Mouse (Mus musculus): Measurements from ENCODE around the gene Fbxo22.
"Not testable (repeated sequence)": the region's sequence is repeated elsewhere in the genome, so short reads cannot be mapped to it uniquely, and the experiment has no call there.

Gene Fbxo22

GRCm38 (mm10) chr9:55236235-55237165, 27.8 kb downstream of the Fbxo22 start:
- DNase-seq (ENCODE audit: low spot score): no peak

- DNase-seq (ENCODE audit: low spot score): no peak
Observed at GRCm38 (mm10) chr9:55240852-55241251, 32.1 kb downstream of the Fbxo22 start.

GRCm38 (mm10) chr9:55241863-55242685, 33.3 kb downstream of the Fbxo22 start:
- no peak for DNase-seq (ENCODE audit: low spot score)

- DNase-seq (ENCODE audit: low spot score): no peak
Observed at GRCm38 (mm10) chr9:55243280-55243679, 34.6 kb downstream of the Fbxo22 start.

- DNase-seq (ENCODE audit: low spot score): no peak
Observed at GRCm38 (mm10) chr9:55244079-55244478, 35.4 kb downstream of the Fbxo22 start.

GRCm38 (mm10) chr9:55245057-55245750, 36.5 kb downstream of the Fbxo22 start:
- DNase-seq (ENCODE audit: low spot score): not testable (repeated sequence)

- no peak for DNase-seq (ENCODE audit: low spot score)
Observed at GRCm38 (mm10) chr9:55246440-55246839, 37.7 kb downstream of the Fbxo22 start.

GRCm38 (mm10) chr9:55246918-55247317, 38.2 kb downstream of the Fbxo22 start:
- no peak for DNase-seq (ENCODE audit: low spot score)

- DNase-seq (ENCODE audit: low spot score): no peak
Observed at GRCm38 (mm10) chr9:55248465-55248864, 39.7 kb downstream of the Fbxo22 start.

GRCm38 (mm10) chr9:55250595-55251247, 42.0 kb downstream of the Fbxo22 start:
- DNase-seq (ENCODE audit: low spot score): no peak

- DNase-seq (ENCODE audit: low spot score): not testable (repeated sequence)
Observed at GRCm38 (mm10) chr9:55252097-55252496, 43.4 kb downstream of the Fbxo22 start.

- no peak for DNase-seq (ENCODE audit: low spot score)
Observed at GRCm38 (mm10) chr9:55253849-55254248, 45.1 kb downstream of the Fbxo22 start.

- DNase-seq (ENCODE audit: low spot score): no peak
Observed at GRCm38 (mm10) chr9:55255056-55255455, 46.3 kb downstream of the Fbxo22 start.

GRCm38 (mm10) chr9:55255604-55256003, 46.9 kb downstream of the Fbxo22 start:
- DNase-seq (ENCODE audit: low spot score): no peak

- DNase-seq (ENCODE audit: low spot score): no peak
Observed at GRCm38 (mm10) chr9:55257105-55257504, 48.4 kb downstream of the Fbxo22 start.

- DNase-seq (ENCODE audit: low spot score): no peak
Observed at GRCm38 (mm10) chr9:55259741-55260140, 51.0 kb downstream of the Fbxo22 start.

- no peak for DNase-seq (ENCODE audit: low spot score)
Observed at GRCm38 (mm10) chr9:55264356-55265302, 55.9 kb downstream of the Fbxo22 start.

- DNase-seq (ENCODE audit: low spot score): no peak
Observed at GRCm38 (mm10) chr9:55271960-55272560, 63.3 kb downstream of the Fbxo22 start.

GRCm38 (mm10) chr9:55273906-55274305, 65.2 kb downstream of the Fbxo22 start:
- no peak for DNase-seq (ENCODE audit: low spot score)

All from c-Kit-positive CD71-positive TER-119-positive erythroid progenitor cells, embryonic 14.5 days (primary cell).